Mouse (Mus musculus) hindbrain, embryonic 15.5 days (tissue): Measurements from ENCODE around the gene Nbl1. TPM values are rescaled to one million over a fixed set of nuclear protein-coding genes. Genes with fewer than 3 reads are reported as not detected.
A peak's percentile ranks its signal among the peaks of the same experiment; 100 is the strongest.

Experiments used
- ATAC-seq: fragments of 200-750 bp; cut with Nextera tagmentation; 2 replicates; pipeline ENCODE4 v1.8.0; 2017; ENCODE audit warnings: low read depth, moderate number of reproducible peaks, moderate TSS enrichment; ENCODE audit not compliant: low FRiP score
- H3K27ac ChIP-seq: fragments of 300-500 bp; sonication (generic); replicated peaks from 2 replicates; pipeline ENCODE4 v1.5.1; 2015; ENCODE audit warnings: mild to moderate bottlenecking, inconsistent platforms
- H3K27me3 ChIP-seq: fragments of 300-500 bp; sonication (generic); 2 replicates; pipeline ENCODE4 v1.6.1; 2015; ENCODE audit warnings: control low read depth, inconsistent platforms
- H3K36me3 ChIP-seq: fragments of 300-500 bp; sonication (generic); 2 replicates; pipeline ENCODE4 v1.6.1; 2015; ENCODE audit warnings: control low read depth, inconsistent platforms
- H3K4me1 ChIP-seq: fragments of 300-500 bp; sonication (generic); replicated peaks from 2 replicates; pipeline ENCODE4 v1.6.1; 2015; ENCODE audit warnings: control low read depth, inconsistent platforms
- H3K4me2 ChIP-seq: fragments of 300-500 bp; sonication (generic); 2 replicates; pipeline ENCODE4 v1.6.1; 2015; ENCODE audit warnings: moderate library complexity, mild to moderate bottlenecking, inconsistent platforms
- H3K4me3 ChIP-seq: fragments of 300-500 bp; sonication (generic); 2 replicates; pipeline ENCODE4 v1.5.1; 2015; ENCODE audit warnings: mild to moderate bottlenecking, inconsistent platforms
- H3K9ac ChIP-seq: fragments of 300-500 bp; sonication (generic); 2 replicates; pipeline ENCODE4 v1.6.1; 2015; ENCODE audit warnings: inconsistent platforms
- H3K9me3 ChIP-seq: fragments of 300-500 bp; sonication (generic); 2 replicates; pipeline ENCODE4 v1.6.1; 2016; ENCODE audit warnings: control low read depth, inconsistent platforms
- WGBS: fragments of 180-500 bp; shearing (Covaris S2); methylation state at CpG from one replicate; pipeline ENCODE4 v1.1.7; 2015; 5-methylcytosine and 5-hydroxymethylcytosine counted together
- polyA plus RNA-seq: library from polyadenylated mRNA; unstranded; fragments of >200 nt; fragmentation: Nextera tagmentation; extraction: Ambion mirVana; gene quantifications from 2 replicates; pipeline ENCODE4 v1.2.1, GENCODE M21; 2015

Gene Nbl1
- polyA plus RNA-seq, 1 experiment from 2014 or later: 53.9 TPM

DNA sequence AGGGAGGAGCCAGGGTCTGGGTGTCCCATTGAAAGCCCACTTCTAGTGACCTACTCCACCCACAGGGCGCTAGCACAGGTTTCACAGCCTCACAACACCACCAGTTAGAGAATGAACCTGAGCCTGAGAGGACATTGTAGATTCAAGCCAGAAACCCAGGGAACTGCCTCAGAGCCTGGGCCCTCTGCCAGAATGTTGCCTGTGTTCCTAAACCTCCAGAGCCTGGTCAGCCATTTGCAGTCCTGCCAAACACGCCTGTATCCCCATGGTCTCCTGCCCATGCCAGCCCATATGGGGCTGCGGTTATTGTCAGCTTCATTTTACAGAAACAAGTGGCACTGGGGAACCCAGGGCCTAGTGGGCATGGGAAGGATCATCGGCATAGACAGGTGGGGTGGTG lies 37.5 kb downstream of the Nbl1 start:
- Histone ChIP-seq H3K27ac (peak overlapping the region; percentile 67), H3K4me2 (no peak overlapping the region), H3K4me1 (peaks cover 32% of the 10 kb centered on the region), H3K9me3 (no peaks in the 10 kb centered on the region), H3K36me3 (no peaks in the 10 kb centered on the region), H3K4me3 (no peak overlapping the region), H3K27me3 (peaks cover 9% of the 10 kb centered on the region; the same call in 1 of the 2 replicates), H3K9ac (no peak overlapping the region)
- WGBS: 67% methylated on average over 4 of the region's 4 CpGs
- ATAC-seq: peak; percentile 27; the same call in 1 of the 2 replicates

- Histone ChIP-seq H3K9me3 (no peaks in the 10 kb centered on the region), H3K4me3 (no peak overlapping the region), H3K4me2 (no peak overlapping the region), H3K27ac (peak overlapping the region; percentile 67), H3K9ac (no peak overlapping the region), H3K36me3 (no peaks in the 10 kb centered on the region), H3K4me1 (peaks cover 32% of the 10 kb centered on the region), H3K27me3 (peaks cover 4% of the 10 kb centered on the region; the same call in 1 of the 2 replicates)
- 39% methylated on average over 9 of the region's 9 CpGs for WGBS
- ATAC-seq: peak; percentile 69
Observed at GRCm38 (mm10) chr4:139054300-139054923, 38.4 kb downstream of the Nbl1 start.

GRCm38 (mm10) chr4:139053391-139053790 lies 39.4 kb downstream of the Nbl1 start:
- Histone ChIP-seq H3K36me3 (no peaks in the 10 kb centered on the region), H3K27ac (no peak overlapping the region), H3K4me1 (peaks cover 32% of the 10 kb centered on the region), H3K9ac (no peak overlapping the region), H3K4me2 (no peak overlapping the region), H3K4me3 (no peak overlapping the region), H3K27me3 (peaks cover 4% of the 10 kb centered on the region; the same call in 1 of the 2 replicates), H3K9me3 (no peaks in the 10 kb centered on the region)
- no peak for ATAC-seq
- 36% methylated on average over 5 of the region's 5 CpGs for WGBS

DNA sequence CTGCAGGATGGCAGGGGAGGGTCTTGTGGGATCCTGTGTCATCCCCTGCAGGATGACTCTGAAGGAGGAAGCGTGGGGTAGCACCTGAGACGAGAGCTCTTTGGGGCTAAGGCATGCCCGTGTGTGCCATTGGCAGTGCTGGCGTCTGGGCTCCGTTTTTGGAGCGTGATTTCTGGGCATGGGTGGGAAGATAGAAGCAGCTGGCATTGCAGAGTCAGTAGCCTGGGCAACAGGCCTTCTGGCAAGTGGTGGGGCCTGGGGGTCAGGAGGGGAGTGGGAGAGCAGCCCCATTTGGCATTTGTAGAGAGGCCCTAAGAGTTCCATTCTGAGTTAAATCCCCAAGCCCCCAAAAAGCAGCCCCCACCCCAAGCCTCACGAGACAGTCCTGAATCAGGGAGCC lies 40.0 kb downstream of the Nbl1 start:
- H3K9me3 ChIP-seq: no peaks in the 10 kb centered on the region
- no peak overlapping the region for H3K4me2 ChIP-seq
- no peaks in the 10 kb centered on the region for H3K36me3 ChIP-seq
- no peak overlapping the region for H3K27ac ChIP-seq
- no peak overlapping the region for H3K9ac ChIP-seq
- H3K4me1 ChIP-seq: peaks cover 32% of the 10 kb centered on the region
- H3K27me3 ChIP-seq: peaks cover 4% of the 10 kb centered on the region; the same call in 1 of the 2 replicates
- no peak overlapping the region for H3K4me3 ChIP-seq
- 60% methylated on average over 7 of the region's 7 CpGs for WGBS
- ATAC-seq: no peak

GRCm38 (mm10) chr4:139048518-139048917 lies 44.3 kb downstream of the Nbl1 start:
- ATAC-seq: no peak
- Histone ChIP-seq H3K9me3 (no peaks in the 10 kb centered on the region), H3K27me3 (peaks cover 4% of the 10 kb centered on the region; the same call in 1 of the 2 replicates), H3K4me1 (peaks cover 15% of the 10 kb centered on the region), H3K4me2 (no peak overlapping the region), H3K27ac (no peak overlapping the region), H3K4me3 (no peak overlapping the region), H3K9ac (no peak overlapping the region), H3K36me3 (no peaks in the 10 kb centered on the region)
- 60% methylated on average over 6 of the region's 6 CpGs for WGBS

- Histone ChIP-seq H3K9me3 (no peaks in the 10 kb centered on the region), H3K4me2 (no peak overlapping the region), H3K4me3 (no peak overlapping the region), H3K9ac (no peak overlapping the region), H3K4me1 (0 out of 2 replicates have a peak, but pooled peaks cover 8% of the 10 kb centered on the region), H3K27ac (no peak overlapping the region), H3K36me3 (no peaks in the 10 kb centered on the region), H3K27me3 (peaks cover 4% of the 10 kb centered on the region; the same call in 1 of the 2 replicates)
- 0 out of 2 replicates have a peak, but pooled peaks have one; percentile 30 for ATAC-seq
- 51% methylated on average over 5 of the region's 5 CpGs for WGBS
Observed at GRCm38 (mm10) chr4:139046354-139046753, 46.4 kb downstream of the Nbl1 start.

DNA sequence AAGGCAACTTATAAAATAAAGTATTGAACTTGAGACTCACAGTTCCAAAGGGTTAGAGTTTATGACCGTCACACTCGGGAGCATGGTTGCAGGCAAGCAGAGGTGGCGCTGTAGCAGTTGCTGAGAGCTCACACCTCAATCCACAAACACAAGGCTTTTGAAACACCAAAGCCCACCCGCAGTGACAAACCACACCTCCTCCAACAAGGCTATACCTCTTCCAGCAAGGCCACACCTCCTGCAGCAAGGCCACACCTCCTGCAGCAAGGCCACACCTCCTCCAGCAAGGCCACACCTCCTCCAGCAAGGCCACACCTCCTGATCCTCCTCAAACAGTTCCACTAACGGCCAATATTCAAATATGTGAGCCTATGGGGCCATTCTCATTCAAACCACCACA lies 48.2 kb downstream of the Nbl1 start:
- 93% methylated on average over 5 of the region's 5 CpGs for WGBS

GRCm38 (mm10) chr4:139043600-139043999 lies 49.2 kb downstream of the Nbl1 start:
- WGBS: 84% methylated on average over 2 of the region's 2 CpGs
- no peaks in the 10 kb centered on the region for H3K9me3 ChIP-seq
- no peaks in the 10 kb centered on the region for H3K36me3 ChIP-seq
- H3K27ac ChIP-seq: no peak overlapping the region
- ATAC-seq: no peak
- no peak overlapping the region for H3K4me2 ChIP-seq
- no peaks in the 10 kb centered on the region for H3K27me3 ChIP-seq
- H3K9ac ChIP-seq: no peak overlapping the region
- H3K4me1 ChIP-seq: peaks cover 31% of the 10 kb centered on the region
- H3K4me3 ChIP-seq: no peak overlapping the region

More for the DNA sequence above, 48.2 kb downstream of the Nbl1 start:
- no peak overlapping the region for H3K9ac ChIP-seq
- no peak overlapping the region for H3K4me2 ChIP-seq
- no peaks in the 10 kb centered on the region for H3K36me3 ChIP-seq
- H3K4me3 ChIP-seq: no peak overlapping the region
- peaks cover 22% of the 10 kb centered on the region for H3K4me1 ChIP-seq
- no peak for ATAC-seq
- H3K9me3 ChIP-seq: no peaks in the 10 kb centered on the region
- no peak overlapping the region for H3K27ac ChIP-seq
- H3K27me3 ChIP-seq: no peaks in the 10 kb centered on the region

- Histone ChIP-seq H3K4me1 (peaks cover 41% of the 10 kb centered on the region), H3K4me2 (no peak overlapping the region), H3K9me3 (no peaks in the 10 kb centered on the region), H3K27ac (no peak overlapping the region), H3K27me3 (no peaks in the 10 kb centered on the region), H3K9ac (no peak overlapping the region), H3K36me3 (no peaks in the 10 kb centered on the region), H3K4me3 (no peak overlapping the region)
- ATAC-seq: no peak
- 77% methylated on average over 5 of the region's 5 CpGs for WGBS
Observed at GRCm38 (mm10) chr4:139042611-139043010, 50.2 kb downstream of the Nbl1 start.

- H3K9me3 ChIP-seq: no peaks in the 10 kb centered on the region
- H3K4me3 ChIP-seq: no peak overlapping the region
- WGBS: 6% methylated on average over 10 of the region's 10 CpGs
- H3K4me2 ChIP-seq: no peak overlapping the region; the same call in 1 of the 2 replicates
- no peaks in the 10 kb centered on the region for H3K27me3 ChIP-seq
- H3K4me1 ChIP-seq: peaks cover 39% of the 10 kb centered on the region
- ATAC-seq: peak; percentile 60
- H3K27ac ChIP-seq: peak overlapping the region; percentile 52
- H3K9ac ChIP-seq: no peak overlapping the region
- no peaks in the 10 kb centered on the region for H3K36me3 ChIP-seq
Observed at GRCm38 (mm10) chr4:139040084-139040839, 52.5 kb downstream of the Nbl1 start.

- WGBS: 28% methylated on average over 17 of the region's 17 CpGs
- Histone ChIP-seq H3K27me3 (no peaks in the 10 kb centered on the region), H3K4me1 (peaks cover 41% of the 10 kb centered on the region), H3K27ac (peak overlapping the region; percentile 67), H3K9ac (no peak overlapping the region), H3K4me3 (no peak overlapping the region), H3K9me3 (no peaks in the 10 kb centered on the region), H3K36me3 (no peaks in the 10 kb centered on the region), H3K4me2 (no peak overlapping the region)
- ATAC-seq: no peak
Observed at GRCm38 (mm10) chr4:139037795-139038607, 54.8 kb downstream of the Nbl1 start.

DNA sequence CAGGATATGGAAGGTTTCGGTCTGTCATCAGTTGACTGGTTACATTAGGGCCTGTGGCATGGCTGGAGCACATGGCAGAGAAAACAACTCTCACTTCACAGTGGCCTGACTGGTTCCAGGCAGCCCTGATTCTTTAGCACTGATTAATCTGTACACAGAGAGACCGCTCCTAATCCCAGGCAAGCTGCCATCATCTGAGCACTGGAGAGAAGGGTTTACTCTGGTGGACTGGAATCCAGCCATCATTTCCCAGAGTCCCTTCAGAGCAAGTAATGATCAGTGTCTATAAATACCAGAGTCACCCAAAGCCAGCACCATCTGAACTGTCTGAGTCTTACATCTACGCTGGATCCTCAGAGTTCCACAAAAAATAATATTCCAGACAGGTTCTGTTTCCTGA lies 57.0 kb downstream of the Nbl1 start:
- WGBS: 85% methylated on average over 3 of the region's 3 CpGs
- H3K4me2 ChIP-seq: no peak overlapping the region
- peaks cover 48% of the 10 kb centered on the region for H3K4me1 ChIP-seq
- H3K27me3 ChIP-seq: no peaks in the 10 kb centered on the region
- no peak overlapping the region for H3K9ac ChIP-seq
- no peaks in the 10 kb centered on the region for H3K36me3 ChIP-seq
- no peak for ATAC-seq
- H3K27ac ChIP-seq: no peak overlapping the region
- H3K9me3 ChIP-seq: no peaks in the 10 kb centered on the region
- H3K4me3 ChIP-seq: no peak overlapping the region
